Mouse (Mus musculus) gastrocnemius, postnatal 4 days (tissue): ENCODE measurements around the gene Myof. TPM values are rescaled to one million over a fixed set of nuclear protein-coding genes. Genes with fewer than 3 reads are reported as not detected.

Experiments
- DNase-seq, 2 experiments: peaks; one replicate each; pipeline ENCODE4 v3.0.0; 2021 to 2022; ENCODE audit warnings: low spot score in 2 of 2, mixed read lengths in 2 of 2
- total RNA-seq, 2 experiments: library from RNA; stranded (reverse); gene quantifications; 2 replicates each; pipeline ENCODE4 v1.2.3; 2021

Myof gene
- total RNA-seq, 2 experiments from 2014 or later = 20.7 to 21.8 TPM

GRCm38 (mm10) chr19:37881431-37882081, 161.8 kb downstream of the Myof start:
- DNase-seq = no peak

- DNase-seq = no peak
Measured at GRCm38 (mm10) chr19:37877511-37878167, 165.7 kb downstream of the Myof start.

GRCm38 (mm10) chr19:37876605-37877245, 166.7 kb downstream of the Myof start:
- no peak for DNase-seq

- no peak for DNase-seq
Measured at GRCm38 (mm10) chr19:37873499-37873898, 169.9 kb downstream of the Myof start.

GRCm38 (mm10) chr19:37867592-37867991, 175.8 kb downstream of the Myof start:
- no peak for DNase-seq

- DNase-seq = no peak
Measured at GRCm38 (mm10) chr19:37866994-37867393, 176.4 kb downstream of the Myof start.

GRCm38 (mm10) chr19:37861171-37861570, 182.2 kb downstream of the Myof start:
- DNase-seq = no peak

GRCm38 (mm10) chr19:37860267-37860666, 183.1 kb downstream of the Myof start:
- no peak for DNase-seq

GRCm38 (mm10) chr19:37858406-37859081, 184.8 kb downstream of the Myof start:
- DNase-seq = no peak

GRCm38 (mm10) chr19:37852056-37852455, 191.3 kb downstream of the Myof start:
- DNase-seq = no peak

- no peak for DNase-seq
Measured at GRCm38 (mm10) chr19:37851590-37852038, 191.8 kb downstream of the Myof start.

Other genes with a start within 250 kb of the Myof start
- 1 to 10 TPM; 7.0 to 8.1 TPM for gene Cep55, start 11.4 kb upstream of the Myof start, total RNA-seq
- gene Ffar4, start 53.5 kb upstream of the Myof start, total RNA-seq = under 1 TPM in 1 of 2 experiments, not detected in 1; 0.31 TPM
- gene Rbp4, start 81.7 kb upstream of the Myof start, total RNA-seq = 10 to 100 TPM; 10.6 to 19.7 TPM
- not detected for gene Pde6c, start 89.2 kb upstream of the Myof start, total RNA-seq
- gene Fra10ac1, start 180.6 kb upstream of the Myof start, total RNA-seq = 10 to 100 TPM; 11.3 to 13.2 TPM
- gene Lgi1, start 221.0 kb upstream of the Myof start, total RNA-seq = 1 to 10 TPM; 3.3 to 3.8 TPM